Mouse (Mus musculus): Measurements from ENCODE around the gene Tns1.

DNA sequence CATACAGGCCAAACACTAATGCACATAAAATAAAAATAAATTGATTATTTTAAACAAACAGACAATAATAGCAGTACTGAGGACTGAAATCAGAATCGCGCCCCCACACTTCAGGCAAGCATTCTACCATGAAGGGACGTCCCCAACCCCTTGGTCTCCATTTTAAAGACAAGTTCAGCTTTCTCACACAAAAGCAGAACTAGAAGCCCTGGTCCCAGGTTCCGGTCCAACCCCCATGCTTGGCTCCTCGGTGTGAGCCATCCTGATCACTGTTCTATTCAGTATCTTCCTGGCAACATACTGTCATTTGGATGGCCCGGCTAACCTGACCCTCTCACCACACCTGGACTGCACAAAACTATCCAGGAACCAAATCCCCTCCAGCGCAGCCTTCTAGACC is 38.7 kb downstream of the Tns1 start:
- no peak for TF ChIP-seq POLR2A (IDR thresholded peaks at IDR 0.05; ENCODE audit: borderline replicate concordance, extremely low read depth, insufficient read depth, insufficient read length, poor library complexity, severe bottlenecking)
- no peak for TF ChIP-seq CTCF (IDR thresholded peaks at IDR 0.05; ENCODE audit: borderline replicate concordance, extremely low read depth, insufficient read depth, insufficient read length)
